Mouse (Mus musculus) G1E-ER4 (cell line): ENCODE measurements around the gene Ptpn14. TPM values are rescaled to one million over a fixed set of nuclear protein-coding genes. Genes with fewer than 3 reads are reported as not detected.

Source experiments
- GATA1 ChIP-seq: IDR thresholded peaks from one replicate; pipeline ENCODE4 v1.8.0; 2012; ENCODE audit warnings: low read length, inconsistent platforms
- polyA plus RNA-seq: library from polyadenylated mRNA; stranded (reverse); fragments of >175 nt; gene quantifications from 2 replicates; pipeline ENCODE4 v1.2.3, GENCODE M21; 2012

The Ptpn14 gene
- polyA plus RNA-seq, 1 experiment = not detected

GRCm38 (mm10) chr1:189860942-189861315, 132.9 kb downstream of the Ptpn14 start:
- no peak for TF ChIP-seq GATA1

- TF ChIP-seq GATA1 = no peak
Measured at GRCm38 (mm10) chr1:189863727-189864126, 135.7 kb downstream of the Ptpn14 start.

GRCm38 (mm10) chr1:189864301-189864700, 136.2 kb downstream of the Ptpn14 start:
- no peak for TF ChIP-seq GATA1

GRCm38 (mm10) chr1:189864846-189865560, 136.9 kb downstream of the Ptpn14 start:
- TF ChIP-seq GATA1 = no peak

- TF ChIP-seq GATA1 = no peak
Measured at GRCm38 (mm10) chr1:189866621-189867020, 138.6 kb downstream of the Ptpn14 start.

GRCm38 (mm10) chr1:189867034-189867433, 139.0 kb downstream of the Ptpn14 start:
- TF ChIP-seq GATA1 = no peak

- no peak for TF ChIP-seq GATA1
Measured at GRCm38 (mm10) chr1:189867497-189867896, 139.4 kb downstream of the Ptpn14 start.

GRCm38 (mm10) chr1:189868036-189868435, 140.0 kb downstream of the Ptpn14 start:
- TF ChIP-seq GATA1 = no peak

GRCm38 (mm10) chr1:189869651-189870270, 141.7 kb downstream of the Ptpn14 start:
- no peak for TF ChIP-seq GATA1

GRCm38 (mm10) chr1:189870539-189870938, 142.5 kb downstream of the Ptpn14 start:
- TF ChIP-seq GATA1 = no peak

- TF ChIP-seq GATA1 = no peak
Measured at GRCm38 (mm10) chr1:189871625-189872024, 143.6 kb downstream of the Ptpn14 start.

- TF ChIP-seq GATA1 = no peak
Measured at GRCm38 (mm10) chr1:189872050-189872449, 144.0 kb downstream of the Ptpn14 start.

- TF ChIP-seq GATA1 = no peak
Measured at GRCm38 (mm10) chr1:189873591-189873990, 145.5 kb downstream of the Ptpn14 start.

- no peak for TF ChIP-seq GATA1
Measured at GRCm38 (mm10) chr1:189875439-189875861, 147.4 kb downstream of the Ptpn14 start.

GRCm38 (mm10) chr1:189876162-189876561, 148.1 kb downstream of the Ptpn14 start:
- TF ChIP-seq GATA1 = no peak

GRCm38 (mm10) chr1:189879212-189879611, 151.1 kb downstream of the Ptpn14 start:
- TF ChIP-seq GATA1 = no peak

- TF ChIP-seq GATA1 = no peak
Measured at GRCm38 (mm10) chr1:189879965-189880364, 151.9 kb downstream of the Ptpn14 start.

- TF ChIP-seq GATA1 = no peak
Measured at GRCm38 (mm10) chr1:189880745-189881144, 152.7 kb downstream of the Ptpn14 start.
